Mouse (Mus musculus) megakaryocyte, embryonic 14.5 days (primary cell): ENCODE measurements around the gene Deaf1. TPM values are rescaled to one million over a fixed set of nuclear protein-coding genes. Genes with fewer than 3 reads are reported as not detected.

Experiments
- H3K27me3 ChIP-seq: replicated peaks from 2 replicates; pipeline ENCODE3; 2012; ENCODE audit warnings: inconsistent platforms
- H3K36me3 ChIP-seq: replicated peaks from 2 replicates; pipeline ENCODE3; 2012; ENCODE audit warnings: low read length, inconsistent platforms, mixed read lengths
- H3K4me1 ChIP-seq: 2 replicates; pipeline ENCODE4 v1.6.1; 2012; ENCODE audit warnings: inconsistent platforms
- H3K4me3 ChIP-seq: replicated peaks from 2 replicates; pipeline ENCODE3; 2012; ENCODE audit warnings: moderate library complexity, mild to moderate bottlenecking, inconsistent platforms
- H3K9me3 ChIP-seq: 2 replicates; pipeline ENCODE4 v1.6.1; 2012; ENCODE audit warnings: inconsistent platforms
- FLI1 ChIP-seq: IDR thresholded peaks from 2 replicates; pipeline ENCODE4 v1.6.1; 2012; ENCODE audit warnings: low read length, inconsistent platforms, mixed read lengths
- GATA1 ChIP-seq: IDR thresholded peaks from 3 replicates; pipeline ENCODE4 v1.6.1; 2012; ENCODE audit warnings: mixed read lengths, low read length, inconsistent platforms, borderline replicate concordance
- polyA plus RNA-seq: library from polyadenylated mRNA; stranded (reverse); fragments of >175 nt; gene quantifications from 2 replicates; pipeline ENCODE4 v1.2.3, GENCODE M21; 2012; ENCODE audit warnings: low replicate concordance; ENCODE audit not compliant: insufficient read depth

The Deaf1 gene
- polyA plus RNA-seq, 1 experiment: 52.9 TPM

DNA sequence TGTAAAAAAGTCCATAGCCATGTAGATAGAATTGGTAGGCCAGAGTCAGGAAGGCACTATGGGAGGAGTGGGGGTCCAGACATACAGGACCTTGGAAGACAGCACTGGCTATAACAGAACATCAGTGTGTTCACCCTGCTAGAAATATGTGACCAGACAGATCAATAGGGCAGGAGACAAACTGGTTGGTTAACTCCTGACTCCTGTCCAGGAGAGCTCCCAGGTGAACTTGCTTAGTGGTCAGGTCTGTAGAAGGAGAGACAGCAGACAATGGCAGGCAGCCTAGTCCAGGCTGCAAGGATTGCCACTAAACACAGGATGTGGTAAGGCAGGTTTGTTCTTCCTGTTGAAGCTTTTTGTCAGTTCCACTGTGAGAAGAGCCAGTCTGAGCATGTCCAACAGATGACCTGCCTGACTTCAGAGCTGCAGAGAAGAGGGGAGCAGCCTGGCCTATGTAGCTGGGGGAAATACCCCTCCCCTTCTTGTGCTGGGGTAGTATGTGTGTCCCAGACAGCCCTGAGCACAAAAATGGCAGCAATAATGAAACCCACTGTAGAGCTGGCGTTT lies 24.7 kb downstream of the Deaf1 start:
- H3K4me3 ChIP-seq: no peak overlapping the region
- TF ChIP-seq GATA1 (no peak), FLI1 (no peak)
- peaks cover 16% of the 10 kb centered on the region for H3K4me1 ChIP-seq
- H3K27me3 ChIP-seq: no peaks in the 10 kb centered on the region
- no peaks in the 10 kb centered on the region for H3K9me3 ChIP-seq
- peaks cover 94% of the 10 kb centered on the region for H3K36me3 ChIP-seq

DNA sequence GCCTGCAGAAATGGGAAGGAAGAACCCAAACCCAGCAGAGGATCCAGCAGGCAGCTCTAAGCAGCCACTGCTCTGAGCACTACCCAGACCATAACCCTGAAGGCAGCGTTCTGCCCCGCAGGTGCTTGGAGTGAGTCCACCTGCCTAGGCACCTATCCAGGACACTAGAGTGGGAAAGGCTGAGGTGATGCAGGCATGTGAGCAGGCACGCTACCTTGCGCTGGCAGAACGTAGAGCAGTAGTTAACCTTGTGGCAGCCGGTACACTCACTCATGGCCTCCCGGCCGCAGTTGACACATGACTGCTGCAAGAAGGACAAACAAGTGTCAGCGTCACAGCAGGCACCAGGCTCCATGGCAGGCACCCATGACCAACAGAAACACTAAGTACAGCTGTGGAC lies 26.1 kb downstream of the Deaf1 start:
- H3K36me3 ChIP-seq: peaks cover 95% of the 10 kb centered on the region
- TF ChIP-seq GATA1 (no peak), FLI1 (no peak)

DNA sequence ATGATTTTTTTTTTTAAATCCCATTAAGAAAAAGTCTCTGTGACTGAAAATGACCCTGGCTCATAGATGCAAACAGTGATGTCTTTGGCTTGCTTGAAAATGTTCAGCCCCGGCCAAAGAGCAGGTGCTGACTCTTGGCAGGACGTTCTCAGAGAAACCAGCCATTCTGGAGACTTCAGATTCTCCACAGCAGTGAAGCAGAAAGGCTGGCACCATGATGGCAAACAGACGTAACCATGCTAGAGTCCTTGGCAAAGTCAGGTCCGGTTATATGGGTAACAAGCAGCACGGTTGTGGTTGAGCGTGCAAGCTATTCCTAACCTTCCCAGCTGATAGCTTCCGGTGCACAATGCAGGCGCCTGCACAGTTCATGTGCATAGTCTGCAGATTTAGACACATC lies 28.3 kb downstream of the Deaf1 start:
- no peak overlapping the region for H3K4me3 ChIP-seq
- peaks cover 29% of the 10 kb centered on the region for H3K4me1 ChIP-seq
- no peaks in the 10 kb centered on the region for H3K9me3 ChIP-seq
- TF ChIP-seq GATA1 (no peak), FLI1 (no peak)
- peaks cover 73% of the 10 kb centered on the region for H3K36me3 ChIP-seq
- H3K27me3 ChIP-seq: peaks cover 24% of the 10 kb centered on the region

More for the DNA sequence above, 26.1 kb downstream of the Deaf1 start:
- peaks cover 18% of the 10 kb centered on the region for H3K4me1 ChIP-seq
- H3K4me3 ChIP-seq: peak overlapping the region; percentile 7
- H3K9me3 ChIP-seq: no peaks in the 10 kb centered on the region
- peaks cover 2% of the 10 kb centered on the region for H3K27me3 ChIP-seq

DNA sequence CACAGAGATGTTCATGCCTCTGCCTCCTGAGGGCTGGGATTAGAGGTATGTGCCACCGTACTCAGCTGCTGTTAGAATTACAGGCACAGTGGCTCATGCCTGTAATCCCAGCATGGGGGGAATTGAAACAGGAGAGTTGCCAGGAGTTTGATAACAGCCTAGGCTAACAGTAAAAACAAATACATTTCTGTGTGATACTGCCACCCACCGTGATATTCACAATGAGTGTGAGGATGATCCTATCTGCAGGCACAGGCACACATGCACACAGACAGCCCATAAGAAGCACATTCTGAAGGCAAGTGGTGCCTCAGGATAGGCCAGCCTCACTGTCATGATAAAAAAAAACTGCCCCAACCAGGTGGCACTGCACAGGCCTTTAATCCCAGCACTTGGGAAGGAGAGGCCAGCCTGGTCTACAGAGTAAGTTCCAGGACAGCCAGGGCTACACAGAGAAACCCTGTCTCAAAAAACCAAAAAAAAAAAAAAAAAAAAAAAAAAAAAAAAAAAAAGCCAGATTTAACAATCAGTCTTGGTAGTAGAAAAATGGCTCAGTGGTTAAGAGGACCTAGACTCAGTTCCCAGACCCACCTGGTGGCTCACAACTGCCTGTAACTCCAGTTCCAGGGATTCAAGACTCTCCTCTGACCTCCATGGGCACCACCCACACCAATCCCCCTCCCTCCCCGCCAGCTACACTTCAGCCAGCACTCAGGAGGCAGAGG lies 29.4 kb downstream of the Deaf1 start:
- TF ChIP-seq FLI1 (no peak), GATA1 (no peak)
- peaks cover 63% of the 10 kb centered on the region for H3K36me3 ChIP-seq
- H3K4me1 ChIP-seq: peaks cover 32% of the 10 kb centered on the region

DNA sequence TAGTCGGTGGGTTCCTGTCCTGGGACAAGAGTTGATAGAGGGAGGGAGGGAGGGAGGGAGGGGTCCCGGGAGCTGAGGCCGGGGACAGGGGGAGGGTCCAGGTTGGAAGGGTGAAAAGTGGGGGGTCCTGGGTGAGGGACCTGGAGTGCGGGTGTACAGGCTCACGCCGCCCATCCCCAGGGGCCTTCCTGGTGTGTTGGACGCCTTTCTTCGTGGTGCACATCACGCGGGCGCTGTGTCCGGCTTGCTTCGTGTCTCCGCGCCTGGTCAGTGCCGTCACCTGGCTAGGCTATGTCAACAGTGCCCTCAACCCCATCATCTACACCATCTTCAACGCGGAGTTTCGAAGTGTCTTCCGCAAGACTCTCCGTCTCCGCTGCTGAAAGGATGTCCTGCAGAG lies 33.0 kb downstream of the Deaf1 start:
- no peak for TF ChIP-seq FLI1
- no peak for TF ChIP-seq GATA1
- Histone ChIP-seq H3K36me3 (peaks cover 28% of the 10 kb centered on the region), H3K27me3 (peaks cover 70% of the 10 kb centered on the region), H3K4me1 (peaks cover 48% of the 10 kb centered on the region), H3K4me3 (peak overlapping the region; percentile 88), H3K9me3 (no peaks in the 10 kb centered on the region)

More for the DNA sequence above, 29.4 kb downstream of the Deaf1 start:
- Histone ChIP-seq H3K4me3 (no peak overlapping the region), H3K27me3 (peaks cover 35% of the 10 kb centered on the region), H3K9me3 (no peaks in the 10 kb centered on the region)

DNA sequence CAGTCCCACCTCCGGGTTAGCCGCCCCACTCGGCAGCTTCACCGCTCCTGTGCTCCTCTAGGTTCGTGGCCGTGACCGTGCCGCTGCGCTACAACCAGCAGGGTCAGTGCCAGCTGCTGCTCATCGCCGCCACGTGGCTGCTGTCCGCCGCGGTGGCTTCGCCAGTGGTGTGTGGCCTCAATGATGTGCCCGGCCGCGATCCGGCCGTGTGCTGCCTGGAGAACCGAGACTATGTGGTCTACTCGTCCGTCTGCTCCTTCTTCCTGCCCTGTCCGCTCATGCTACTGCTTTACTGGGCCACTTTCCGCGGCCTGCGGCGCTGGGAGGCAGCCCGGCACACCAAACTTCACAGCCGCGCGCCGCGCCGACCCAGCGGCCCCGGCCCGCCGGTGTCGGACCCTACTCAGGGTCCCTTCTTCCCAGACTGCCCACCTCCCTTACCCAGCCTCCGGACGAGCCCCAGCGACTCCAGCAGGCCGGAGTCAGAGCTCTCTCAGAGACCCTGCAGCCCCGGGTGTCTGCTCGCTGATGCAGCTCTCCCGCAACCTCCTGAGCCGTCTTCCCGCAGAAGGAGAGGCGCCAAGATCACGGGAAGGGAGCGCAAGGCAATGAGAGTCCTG lies 33.5 kb downstream of the Deaf1 start:
- peaks cover 23% of the 10 kb centered on the region for H3K36me3 ChIP-seq
- TF ChIP-seq GATA1 (no peak), FLI1 (no peak)
- no peaks in the 10 kb centered on the region for H3K9me3 ChIP-seq
- H3K4me3 ChIP-seq: peak overlapping the region; percentile 88
- peaks cover 48% of the 10 kb centered on the region for H3K4me1 ChIP-seq
- H3K27me3 ChIP-seq: peaks cover 72% of the 10 kb centered on the region

DNA sequence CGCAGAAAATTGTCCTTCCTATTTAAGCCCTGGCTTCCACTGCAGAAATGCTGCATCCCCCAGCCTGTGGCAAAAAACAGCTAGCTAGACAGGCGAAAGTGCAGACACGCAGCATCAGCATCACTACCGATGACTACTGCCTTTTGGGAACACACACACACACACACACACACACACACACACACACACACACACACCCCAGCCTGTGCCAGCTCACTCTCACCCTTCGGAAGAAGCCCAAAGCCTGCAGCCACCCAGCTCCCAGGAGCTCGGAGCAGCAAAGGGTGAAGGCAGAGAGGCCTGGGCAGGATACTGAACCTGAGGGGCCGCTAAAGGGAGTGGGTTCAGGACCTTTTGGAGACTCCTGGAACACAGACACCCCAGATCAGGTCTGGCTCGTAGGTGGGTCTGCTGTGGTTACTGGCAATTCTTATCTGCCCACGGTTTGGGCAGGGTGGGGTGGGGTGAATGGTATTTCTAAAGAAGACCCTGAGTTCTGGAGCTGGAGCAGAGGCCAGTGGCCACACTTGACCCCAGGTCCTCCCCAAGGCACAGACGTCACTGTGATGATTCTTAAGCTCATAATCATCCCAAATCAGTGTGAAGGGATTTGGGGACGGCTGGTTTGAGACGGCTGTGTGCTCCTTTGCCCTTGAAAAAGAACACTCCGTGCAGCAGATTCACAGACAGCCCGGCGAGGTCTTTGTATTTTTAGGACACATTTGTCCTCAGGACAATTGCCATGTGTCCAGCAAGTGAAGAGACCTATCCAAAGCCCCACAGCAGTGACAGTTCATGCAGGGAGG lies 34.7 kb downstream of the Deaf1 start:
- no peak overlapping the region for H3K4me3 ChIP-seq
- peaks cover 13% of the 10 kb centered on the region for H3K36me3 ChIP-seq
- peaks cover 48% of the 10 kb centered on the region for H3K4me1 ChIP-seq
- TF ChIP-seq GATA1: no peak
- TF ChIP-seq FLI1: no peak
- no peaks in the 10 kb centered on the region for H3K9me3 ChIP-seq
- H3K27me3 ChIP-seq: peaks cover 83% of the 10 kb centered on the region

DNA sequence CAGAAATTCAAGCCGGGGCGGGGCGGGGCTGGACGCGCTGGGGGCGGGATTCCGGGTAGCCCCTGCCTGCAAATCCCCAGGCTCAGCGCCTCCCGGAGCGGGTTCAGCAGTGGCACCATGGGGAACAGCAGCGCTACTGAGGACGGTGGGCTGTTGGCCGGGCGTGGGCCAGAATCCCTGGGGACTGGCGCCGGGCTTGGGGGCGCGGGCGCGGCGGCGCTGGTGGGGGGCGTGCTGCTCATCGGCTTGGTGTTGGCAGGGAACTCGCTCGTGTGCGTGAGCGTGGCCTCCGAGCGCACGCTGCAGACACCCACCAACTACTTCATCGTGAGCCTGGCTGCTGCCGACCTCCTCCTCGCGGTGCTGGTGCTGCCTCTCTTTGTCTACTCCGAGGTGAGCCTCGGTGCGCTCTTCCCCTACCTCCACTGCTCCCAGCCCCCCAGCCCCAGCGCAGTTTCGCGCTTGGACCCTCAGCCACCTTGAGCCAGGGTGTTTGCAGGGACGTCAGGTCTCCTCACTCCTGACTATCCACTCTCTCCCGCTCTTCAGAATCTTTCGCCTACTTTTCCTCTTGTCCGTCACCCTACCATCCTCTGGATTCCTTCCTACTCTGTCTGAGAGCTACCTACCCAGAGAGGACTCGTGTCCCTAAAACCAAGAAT lies 35.4 kb downstream of the Deaf1 start, which contains the start of gene Drd4:
Gene Drd4, plus strand, starts transcription at position 86 of the 662 bp plus-strand sequence.
- TF ChIP-seq FLI1 (no peak), GATA1 (no peak)
- H3K4me1 ChIP-seq: peaks cover 48% of the 10 kb centered on the region
- H3K27me3 ChIP-seq: peaks cover 85% of the 10 kb centered on the region
- H3K9me3 ChIP-seq: no peaks in the 10 kb centered on the region
- H3K36me3 ChIP-seq: peaks cover 6% of the 10 kb centered on the region
- peak within 1 kb of the TSS; percentile 88 for H3K4me3 ChIP-seq

DNA sequence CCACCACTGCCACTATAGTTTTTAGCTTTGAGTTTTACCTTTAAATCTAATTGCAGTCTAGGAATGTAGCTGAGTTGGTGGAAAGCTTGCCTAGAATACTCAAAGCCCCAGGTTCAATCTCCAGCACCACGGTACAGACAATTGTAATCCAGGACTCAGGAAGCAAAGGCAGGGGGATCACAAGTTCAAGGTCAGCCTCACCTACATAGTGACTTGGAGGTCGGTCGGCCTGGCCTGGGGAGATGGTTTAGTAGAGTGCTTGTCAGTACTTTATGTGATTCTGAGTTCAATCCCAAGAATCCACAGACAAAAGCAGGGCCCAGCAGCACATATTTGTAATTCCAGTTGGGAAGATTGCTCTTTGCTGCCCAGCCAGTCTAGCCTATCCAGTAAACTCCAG lies 39.4 kb downstream of the Deaf1 start:
- peaks cover 42% of the 10 kb centered on the region for H3K4me1 ChIP-seq
- H3K27me3 ChIP-seq: peaks cover 64% of the 10 kb centered on the region
- no peaks in the 10 kb centered on the region for H3K36me3 ChIP-seq
- no peak overlapping the region for H3K4me3 ChIP-seq
- TF ChIP-seq GATA1 (no peak), FLI1 (no peak)
- H3K9me3 ChIP-seq: no peaks in the 10 kb centered on the region
